Mouse (Mus musculus): ENCODE measurements at regions not wholly inside any gene's neighbourhood (a gene's known extent, or its start where the extent isn't known, plus 50 kb on each side); places are given as distances from the start of the nearest gene placed in this dataset.

- no peaks in the 10 kb centered on the region for H3K36me3 ChIP-seq (ENCODE audit: control insufficient read depth, insufficient read depth, low read length, poor library complexity, severe bottlenecking)
- H3K27me3 ChIP-seq (ENCODE audit: control insufficient read depth, insufficient read depth, low read length, poor library complexity, severe bottlenecking): no peaks in the 10 kb centered on the region
- DNase-seq (ENCODE audit: low read depth, low spot score): no peak
These were observed 424.5 kb downstream of the Igsf11 start for GRCm38 (mm10) chr16:39316752-39317594.

- Histone ChIP-seq H3K27me3 (ENCODE audit: control insufficient read depth, insufficient read depth, low read length, poor library complexity, severe bottlenecking) (no peaks in the 10 kb centered on the region), H3K36me3 (ENCODE audit: control insufficient read depth, insufficient read depth, low read length, poor library complexity, severe bottlenecking) (no peaks in the 10 kb centered on the region)
- no peak for DNase-seq (ENCODE audit: low read depth, low spot score)
These were observed 433.2 kb downstream of the Igsf11 start for GRCm38 (mm10) chr16:39325627-39326026.

GRCm38 (mm10) chr16:39363657-39364056 lies 471.2 kb downstream of the Igsf11 start:
- Histone ChIP-seq H3K36me3 (ENCODE audit: control insufficient read depth, insufficient read depth, low read length, poor library complexity, severe bottlenecking) (no peaks in the 10 kb centered on the region), H3K27me3 (ENCODE audit: control insufficient read depth, insufficient read depth, low read length, poor library complexity, severe bottlenecking) (no peaks in the 10 kb centered on the region)
- DNase-seq (ENCODE audit: low read depth, low spot score): no peak

- Histone ChIP-seq H3K27me3 (ENCODE audit: control insufficient read depth, insufficient read depth, low read length, poor library complexity, severe bottlenecking) (no peaks in the 10 kb centered on the region), H3K36me3 (ENCODE audit: control insufficient read depth, insufficient read depth, low read length, poor library complexity, severe bottlenecking) (no peaks in the 10 kb centered on the region)
- no peak for DNase-seq (ENCODE audit: low read depth, low spot score)
These were observed 475.8 kb downstream of the Igsf11 start for GRCm38 (mm10) chr16:39368276-39368675.

GRCm38 (mm10) chr16:39374616-39375015 lies 482.1 kb downstream of the Igsf11 start:
- no peaks in the 10 kb centered on the region for H3K27me3 ChIP-seq (ENCODE audit: control insufficient read depth, insufficient read depth, low read length, poor library complexity, severe bottlenecking)
- no peaks in the 10 kb centered on the region for H3K36me3 ChIP-seq (ENCODE audit: control insufficient read depth, insufficient read depth, low read length, poor library complexity, severe bottlenecking)
- no peak for DNase-seq (ENCODE audit: low read depth, low spot score)

GRCm38 (mm10) chr16:39379959-39380358 lies 487.5 kb downstream of the Igsf11 start:
- Histone ChIP-seq H3K27me3 (ENCODE audit: control insufficient read depth, insufficient read depth, low read length, poor library complexity, severe bottlenecking) (no peaks in the 10 kb centered on the region), H3K36me3 (ENCODE audit: control insufficient read depth, insufficient read depth, low read length, poor library complexity, severe bottlenecking) (no peaks in the 10 kb centered on the region)
- DNase-seq (ENCODE audit: low read depth, low spot score): no peak

- Histone ChIP-seq H3K36me3 (ENCODE audit: control insufficient read depth, insufficient read depth, low read length, poor library complexity, severe bottlenecking) (no peaks in the 10 kb centered on the region), H3K27me3 (ENCODE audit: control insufficient read depth, insufficient read depth, low read length, poor library complexity, severe bottlenecking) (no peaks in the 10 kb centered on the region)
- no peak for DNase-seq (ENCODE audit: low read depth, low spot score)
These were observed 497.5 kb downstream of the Igsf11 start for GRCm38 (mm10) chr16:39389943-39390342.

- no peaks in the 10 kb centered on the region for H3K27me3 ChIP-seq (ENCODE audit: control insufficient read depth, insufficient read depth, low read length, poor library complexity, severe bottlenecking)
- H3K36me3 ChIP-seq (ENCODE audit: control insufficient read depth, insufficient read depth, low read length, poor library complexity, severe bottlenecking): no peaks in the 10 kb centered on the region
- no peak for DNase-seq (ENCODE audit: low read depth, low spot score)
These were observed 498.2 kb downstream of the Igsf11 start for GRCm38 (mm10) chr16:39390626-39391025.

GRCm38 (mm10) chr16:39402101-39402749 lies 509.8 kb downstream of the Igsf11 start:
- no peak for DNase-seq (ENCODE audit: low read depth, low spot score)
- H3K36me3 ChIP-seq (ENCODE audit: control insufficient read depth, insufficient read depth, low read length, poor library complexity, severe bottlenecking): no peaks in the 10 kb centered on the region
- no peaks in the 10 kb centered on the region for H3K27me3 ChIP-seq (ENCODE audit: control insufficient read depth, insufficient read depth, low read length, poor library complexity, severe bottlenecking)

GRCm38 (mm10) chr16:39431581-39431980 lies 539.1 kb downstream of the Igsf11 start:
- Histone ChIP-seq H3K36me3 (ENCODE audit: control insufficient read depth, insufficient read depth, low read length, poor library complexity, severe bottlenecking) (no peaks in the 10 kb centered on the region), H3K27me3 (ENCODE audit: control insufficient read depth, insufficient read depth, low read length, poor library complexity, severe bottlenecking) (no peaks in the 10 kb centered on the region)
- no peak for DNase-seq (ENCODE audit: low read depth, low spot score)

- H3K27me3 ChIP-seq (ENCODE audit: control insufficient read depth, insufficient read depth, low read length, poor library complexity, severe bottlenecking): no peaks in the 10 kb centered on the region
- no peaks in the 10 kb centered on the region for H3K36me3 ChIP-seq (ENCODE audit: control insufficient read depth, insufficient read depth, low read length, poor library complexity, severe bottlenecking)
- DNase-seq (ENCODE audit: low read depth, low spot score): no peak
These were observed 538.4 kb upstream of the Lsamp start for GRCm38 (mm10) chr16:39445740-39446139.

- DNase-seq (ENCODE audit: low read depth, low spot score): no peak
- no peaks in the 10 kb centered on the region for H3K27me3 ChIP-seq (ENCODE audit: control insufficient read depth, insufficient read depth, low read length, poor library complexity, severe bottlenecking)
- no peaks in the 10 kb centered on the region for H3K36me3 ChIP-seq (ENCODE audit: control insufficient read depth, insufficient read depth, low read length, poor library complexity, severe bottlenecking)
These were observed 530.6 kb upstream of the Lsamp start for GRCm38 (mm10) chr16:39453400-39454138.
